In genomic region chrX:53057054-53057759, GRCm38 (mm10) we compare ENCODE assay signal across 8 mouse cellular contexts.
DNase-seq lines count a peak whose midpoint lies in the region; ATAC-seq and TF ChIP-seq lines count a peak whose summit lies in the region.

No protein-coding gene starts in this region.

- peaks cover 0 to 2% of the 10 kb centered on the region in 2 experiments; a peak in 1 of 4 replicates for H3K4me1 ChIP-seq in ES-E14 (ENCODE audit: control insufficient read depth in 2 of 2, insufficient read depth in 2 of 2, low read length in 2 of 2, poor library complexity in 1 of 2)
- peaks cover 4% of the 10 kb centered on the region; the same call in 1 of the 2 replicates for H3K4me1 ChIP-seq in forebrain, embryonic 15.5 days
- H3K4me1 ChIP-seq in lung, postnatal 0 days (ENCODE audit: insufficient read depth, low read depth, low read length): no peaks in the 10 kb centered on the region; the same call in 1 of the 2 replicates

- peak overlapping the region; percentile 61 for H3K4me2 ChIP-seq in forebrain, embryonic 15.5 days (replicated peaks)
- H3K4me2 ChIP-seq in lung, postnatal 0 days (replicated peaks; ENCODE audit: low read depth, low read length): peak overlapping the region; percentile 54

- no peak for DNase-seq in ES-E14 (ENCODE audit: low read depth, low spot score)
- DNase-seq in cerebellum, adult 11-12 months: peak; percentile 18
- peak; percentile 84 for DNase-seq in heart, postnatal 25 days (ENCODE audit: low spot score)
- peak; percentile 6 to 28 for DNase-seq in layer of hippocampus, adult 8-10 months (ENCODE audit: low spot score in 2 of 2)
- peak; percentile 93 for DNase-seq in lung, postnatal 0 days (ENCODE audit: low spot score)
- peak; percentile 68 for DNase-seq in ovary, postnatal 10 days (ENCODE audit: low spot score)
- DNase-seq in thymus, postnatal 10 days (ENCODE audit: low spot score in 2 of 2): peak; percentile 52 to 67

- 15% methylated on average over 28 of the region's 42 CpGs for WGBS in forebrain, embryonic 15.5 days
- 12% methylated on average over 20 of the region's 42 CpGs for WGBS in lung, postnatal 0 days

- ATAC-seq in forebrain, embryonic 15.5 days (replicated peaks): peak; percentile 90
- peak; percentile 93 for ATAC-seq in lung, postnatal 0 days

- no peaks in the 10 kb centered on the region for H3K9me3 ChIP-seq in ES-E14 (ENCODE audit: control insufficient read depth, insufficient read depth, low read depth, low read length)
- no peaks in the 10 kb centered on the region for H3K9me3 ChIP-seq in forebrain, embryonic 15.5 days
- H3K9me3 ChIP-seq in lung, postnatal 0 days (ENCODE audit: low read length): no peaks in the 10 kb centered on the region

- no peaks in the 10 kb centered on the region for H3K36me3 ChIP-seq in ES-E14 (ENCODE audit: control insufficient read depth, insufficient read depth, low read length, poor library complexity, severe bottlenecking)
- H3K36me3 ChIP-seq in forebrain, embryonic 15.5 days: no peaks in the 10 kb centered on the region
- no peaks in the 10 kb centered on the region for H3K36me3 ChIP-seq in lung, postnatal 0 days (ENCODE audit: insufficient read depth, low read length)

- peak overlapping the region; percentile 64 for H3K9ac ChIP-seq in ES-E14 (ENCODE audit: insufficient read depth, low read depth, low read length, poor library complexity, severe bottlenecking)
- H3K9ac ChIP-seq in forebrain, embryonic 15.5 days (replicated peaks): peak overlapping the region; percentile 59
- H3K9ac ChIP-seq in lung, postnatal 0 days (replicated peaks; ENCODE audit: low read depth): peak overlapping the region; percentile 74

- in situ Hi-C loops in ES-E14 (cut with MboI; ENCODE audit: low sequenced_read_pairs in 2 of 2, unreplicated experiment in 2 of 2): no loop called here

- peak; percentile 28; the same call in 1 of the 2 replicates for TF ChIP-seq EP300 in lung, postnatal 0 days (IDR thresholded peaks at IDR 0.05)

- no peaks in the 10 kb centered on the region for H3K27me3 ChIP-seq in forebrain, embryonic 15.5 days
- no peaks in the 10 kb centered on the region for H3K27me3 ChIP-seq in lung, postnatal 0 days (replicated peaks; ENCODE audit: insufficient read depth, low read length)

- peak overlapping the region; percentile 70 to 87 for H3K4me3 ChIP-seq in ES-E14 (ENCODE audit: insufficient read depth in 1 of 2, low read depth in 1 of 2, low read length in 2 of 2, poor library complexity in 1 of 2, severe bottlenecking in 1 of 2)
- H3K4me3 ChIP-seq in forebrain, embryonic 15.5 days: peak overlapping the region; percentile 58
- H3K4me3 ChIP-seq in lung, postnatal 0 days (ENCODE audit: low read depth, low read length): peak overlapping the region; percentile 58

- H3K27ac ChIP-seq in ES-E14 (ENCODE audit: insufficient read depth, low read depth, low read length, poor library complexity, severe bottlenecking): no peak overlapping the region
- peak overlapping the region; percentile 62 for H3K27ac ChIP-seq in forebrain, embryonic 15.5 days (replicated peaks)
- H3K27ac ChIP-seq in lung, postnatal 0 days (ENCODE audit: low read length): peak overlapping the region; percentile 95

- intact Hi-C loops in heart, postnatal 25 days (cut with DNase I): loop anchor here (5.0 to 10.0 kb wide), 3 partner anchors 110 to 308 kb away; no protein-coding TSS in a partner anchor

- TF ChIP-seq CTCF in lung, postnatal 0 days (IDR thresholded peaks at IDR 0.05): no peak

TF ChIP-seq in ES-E14, 5 proteins besides CTCF, POLR2A, EP300 and RAD21:
- no peak for TF ChIP-seq HCFC1 (IDR thresholded peaks at IDR 0.05; ENCODE audit: borderline replicate concordance, insufficient read depth, low read length)
- no peak for TF ChIP-seq ZNF384 (IDR thresholded peaks at IDR 0.05; ENCODE audit: low read depth, low read length)
- no peak for TF ChIP-seq MAFK (IDR thresholded peaks at IDR 0.05; ENCODE audit: insufficient read depth, low read depth, low read length)
- TF ChIP-seq ZC3H11A (IDR thresholded peaks at IDR 0.05; ENCODE audit: borderline replicate concordance, low read depth, low read length): no peak
- TF ChIP-seq CHD2 (IDR thresholded peaks at IDR 0.05; ENCODE audit: low read depth, low read length): no peak
